Mouse (Mus musculus) myocyte (in vitro differentiated cells): ENCODE measurements around the gene Echdc2. TPM values are rescaled to one million over a fixed set of nuclear protein-coding genes. Genes with fewer than 3 reads are reported as not detected.

Source experiments
- H3K27me3 ChIP-seq: one replicate; pipeline ENCODE4 v1.6.1; 2011; ENCODE audit not compliant: control insufficient read depth, insufficient read depth, insufficient read length
- H3K36me3 ChIP-seq: one replicate; pipeline ENCODE4 v1.6.1; 2011; ENCODE audit not compliant: control insufficient read depth, insufficient read depth
- H3K4me2 ChIP-seq: one replicate; pipeline ENCODE4 v1.6.1; 2011; ENCODE audit warnings: low read depth, control low read depth
- H3K4me3 ChIP-seq: one replicate; pipeline ENCODE4 v1.5.1; 2011; ENCODE audit warnings: mild to moderate bottlenecking, control low read depth, moderate library complexity
- H3K79me2 ChIP-seq: one replicate; pipeline ENCODE4 v1.6.1; 2011; ENCODE audit not compliant: control insufficient read depth, insufficient read depth
- H3ac ChIP-seq: one replicate; pipeline ENCODE4 v1.6.1; 2011; ENCODE audit not compliant: control insufficient read depth, insufficient read length
- CEBPB ChIP-seq: IDR thresholded peaks from 2 replicates; pipeline ENCODE4 v1.6.1; 2011; ENCODE audit warnings: mild to moderate bottlenecking, moderate library complexity; ENCODE audit not compliant: poor library complexity, insufficient read depth, severe bottlenecking
- E2F4 ChIP-seq: IDR thresholded peaks from one replicate; pipeline ENCODE4 v1.6.1; 2011; ENCODE audit warnings: mild to moderate bottlenecking, control low read depth, moderate library complexity; ENCODE audit not compliant: insufficient read depth
- MAX ChIP-seq: IDR thresholded peaks from one replicate; pipeline ENCODE4 v1.6.1; 2011; ENCODE audit warnings: low read depth, mild to moderate bottlenecking, control low read depth
- MYOD1 ChIP-seq, 3 experiments: IDR thresholded peaks; one replicate each; pipeline ENCODE4 v1.6.1; 2011; ENCODE audit warnings: control low read depth in 2 of 3, low read depth in 2 of 3, mild to moderate bottlenecking in 2 of 3, moderate library complexity in 1 of 3; ENCODE audit not compliant: insufficient read length in 2 of 3, control insufficient read depth in 1 of 3
- MYOG ChIP-seq, 3 experiments: IDR thresholded peaks; one replicate each; pipeline ENCODE4 v1.6.1; 2011; ENCODE audit warnings: control low read depth in 2 of 3, low read depth in 2 of 3, mild to moderate bottlenecking in 2 of 3; ENCODE audit not compliant: insufficient read length in 2 of 3, control insufficient read depth in 1 of 3, insufficient read depth in 1 of 3
- POLR2AphosphoS2 ChIP-seq: IDR thresholded peaks from one replicate; pipeline ENCODE4 v1.6.1; 2011; ENCODE audit warnings: low read depth, control low read depth; ENCODE audit not compliant: insufficient read length
- SRF ChIP-seq: IDR thresholded peaks from one replicate; pipeline ENCODE4 v1.6.1; 2011; ENCODE audit warnings: low read depth; ENCODE audit not compliant: control insufficient read depth, insufficient read length
- TCF12 ChIP-seq: IDR thresholded peaks from one replicate; pipeline ENCODE4 v1.6.1; 2011; ENCODE audit warnings: mild to moderate bottlenecking, control low read depth; ENCODE audit not compliant: poor library complexity, insufficient read depth, severe bottlenecking
- TCF3 ChIP-seq: IDR thresholded peaks from one replicate; pipeline ENCODE4 v1.6.1; 2011; ENCODE audit warnings: low read depth, control low read depth; ENCODE audit not compliant: insufficient read length
- USF1 ChIP-seq: IDR thresholded peaks from one replicate; pipeline ENCODE4 v1.6.1; 2011; ENCODE audit warnings: low read depth, mild to moderate bottlenecking, control low read depth, moderate library complexity
- polyA plus RNA-seq: library from polyadenylated mRNA; unstranded; fragments of >200 nt; fragmentation: generic; extraction: Trizol; gene quantifications from one replicate; pipeline ENCODE4 v1.2.1, GENCODE M21; 2012; ENCODE audit warnings: missing spikeins

Echdc2 gene
- polyA plus RNA-seq, 1 experiment: 8.6 TPM

GRCm38 (mm10) chr4:108222507-108222906, 57.3 kb downstream of the Echdc2 start:
- no peak overlapping the region for H3ac ChIP-seq
- peaks cover 6% of the 10 kb centered on the region for H3K27me3 ChIP-seq
- no peaks in the 10 kb centered on the region for H3K79me2 ChIP-seq
- H3K36me3 ChIP-seq: no peaks in the 10 kb centered on the region
- H3K4me2 ChIP-seq: no peak overlapping the region
- TF ChIP-seq SRF: no peak
- no peak for TF ChIP-seq POLR2AphosphoS2
- TF ChIP-seq E2F4: no peak
- no peak for TF ChIP-seq MYOD1 (IDR thresholded peaks at IDR 0.05; ENCODE audit: control insufficient read depth in 1 of 3, insufficient read length in 2 of 3, low read depth in 2 of 3)
- no peak overlapping the region for H3K4me3 ChIP-seq

- Histone ChIP-seq H3ac (no peak overlapping the region), H3K4me3 (no peak overlapping the region), H3K4me2 (no peak overlapping the region), H3K79me2 (no peaks in the 10 kb centered on the region), H3K36me3 (peaks cover 7% of the 10 kb centered on the region), H3K27me3 (no peaks in the 10 kb centered on the region)
- TF ChIP-seq MAX: no peak
- TF ChIP-seq MYOG (IDR thresholded peaks at IDR 0.05; ENCODE audit: control insufficient read depth in 1 of 3, insufficient read depth in 1 of 3, insufficient read length in 2 of 3, low read depth in 2 of 3): no peak
- no peak for TF ChIP-seq E2F4
- TF ChIP-seq CEBPB: no peak
- no peak for TF ChIP-seq MYOD1 (IDR thresholded peaks at IDR 0.05; ENCODE audit: control insufficient read depth in 1 of 3, insufficient read length in 2 of 3, low read depth in 2 of 3)
- TF ChIP-seq USF1: no peak
- no peak for TF ChIP-seq TCF3
- TF ChIP-seq TCF12: no peak
- TF ChIP-seq SRF: no peak
- TF ChIP-seq POLR2AphosphoS2: no peak
Measured at GRCm38 (mm10) chr4:108225341-108225872, 60.2 kb downstream of the Echdc2 start.

Other genes with a start within 250 kb of the Echdc2 start
- gene Cpt2, start 241.8 kb upstream of the Echdc2 start, polyA plus RNA-seq: 29.4 TPM
- gene Slc1a7, start 197.1 kb upstream of the Echdc2 start, polyA plus RNA-seq: 0.22 TPM
- 0.10 TPM for gene Podn, start 69.0 kb upstream of the Echdc2 start, polyA plus RNA-seq
- 79.8 TPM for gene Scp2, start 20.4 kb upstream of the Echdc2 start, polyA plus RNA-seq
- gene Zyg11a, start 52.6 kb downstream of the Echdc2 start, polyA plus RNA-seq: not detected
- 12.8 TPM for gene Zyg11b, start 135.7 kb downstream of the Echdc2 start, polyA plus RNA-seq
- 31.9 TPM for gene Coa7, start 162.7 kb downstream of the Echdc2 start, polyA plus RNA-seq
- gene Shisal2a, start 217.9 kb downstream of the Echdc2 start, polyA plus RNA-seq: 0.40 TPM
- gene Gpx7, start 241.5 kb downstream of the Echdc2 start, polyA plus RNA-seq: 0.34 TPM